Mouse (Mus musculus) thymus, postnatal 10 days (tissue): ENCODE data around the gene Rdh1.
"Not testable (repeated sequence)": the region's sequence is repeated elsewhere in the genome, so short reads cannot be mapped to it uniquely, and the experiment has no call there.

Experiments used
- DNase-seq, 2 experiments: peaks; one replicate each; pipeline ENCODE4 v3.0.0; 2021; ENCODE audit warnings: low spot score in 2 of 2

Rdh1 gene

DNA sequence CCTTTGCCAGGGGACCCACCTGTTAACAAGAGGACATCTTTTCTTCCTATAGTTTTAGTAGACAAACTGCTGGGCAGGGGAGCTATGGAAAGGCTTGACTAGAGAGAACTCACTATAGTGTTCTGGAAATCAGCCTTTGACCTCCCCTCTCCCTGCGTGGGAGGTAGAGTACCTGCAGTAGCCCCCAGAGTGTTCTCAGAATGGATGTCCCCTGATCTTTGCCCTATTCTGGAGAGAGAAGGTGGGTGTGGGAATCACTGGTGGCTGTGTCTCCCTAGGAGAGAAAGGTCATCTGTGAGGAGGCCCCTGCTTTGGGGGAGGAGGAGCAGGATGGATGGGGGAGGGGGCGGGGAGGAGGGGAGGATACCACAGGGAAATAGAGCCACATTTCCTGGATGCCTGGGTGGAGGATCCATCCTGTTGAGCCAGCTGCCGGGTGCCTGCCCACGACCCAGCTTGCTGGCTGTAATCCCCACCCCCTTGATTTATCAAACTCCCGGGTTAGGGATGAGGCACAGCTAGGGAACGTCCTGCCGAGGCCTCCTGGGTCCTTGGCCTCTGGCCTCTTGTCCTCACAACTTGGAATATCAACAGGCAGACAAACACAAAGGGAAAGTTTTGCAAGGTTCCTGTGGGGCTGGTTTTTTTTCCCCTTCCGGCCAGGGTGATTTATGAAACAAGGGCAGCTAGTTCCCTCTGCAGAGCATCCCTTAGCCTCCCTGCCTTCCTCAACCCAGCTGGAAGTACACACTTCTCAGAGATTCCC lies 10.5 kb upstream of the Rdh1 start:
- DNase-seq: no peak

DNA sequence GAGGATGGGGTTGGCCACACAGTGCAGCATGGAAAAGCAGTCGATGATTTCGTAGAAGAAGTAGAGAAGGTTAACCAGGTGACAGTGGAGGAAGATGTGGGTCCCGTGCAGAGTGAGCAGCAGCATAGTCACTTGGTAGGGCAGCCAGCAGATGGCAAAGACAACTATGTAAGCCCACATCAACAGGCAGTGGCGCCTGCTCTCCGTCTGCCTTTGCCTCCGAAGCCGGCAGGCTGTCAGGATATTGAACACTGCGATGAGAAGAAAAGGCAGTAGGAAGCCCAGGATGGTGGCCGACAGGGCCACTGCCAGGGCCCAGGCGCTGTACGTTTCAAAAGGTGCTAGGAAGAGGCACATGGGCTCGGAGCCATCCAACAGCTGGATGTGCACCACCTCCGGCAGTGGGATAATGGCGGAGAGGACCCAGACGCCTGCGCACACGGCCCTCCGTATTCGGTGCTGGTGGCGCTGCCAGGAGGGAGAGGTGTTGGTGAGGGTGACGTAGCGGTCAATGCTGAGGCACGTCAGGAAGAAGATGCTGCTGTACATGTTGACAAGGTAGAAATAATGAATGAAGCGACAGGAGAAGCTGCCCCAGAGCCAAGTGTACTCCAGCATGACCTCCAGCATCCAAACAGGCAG lies 9.3 kb upstream of the Rdh1 start:
- DNase-seq: no peak

DNA sequence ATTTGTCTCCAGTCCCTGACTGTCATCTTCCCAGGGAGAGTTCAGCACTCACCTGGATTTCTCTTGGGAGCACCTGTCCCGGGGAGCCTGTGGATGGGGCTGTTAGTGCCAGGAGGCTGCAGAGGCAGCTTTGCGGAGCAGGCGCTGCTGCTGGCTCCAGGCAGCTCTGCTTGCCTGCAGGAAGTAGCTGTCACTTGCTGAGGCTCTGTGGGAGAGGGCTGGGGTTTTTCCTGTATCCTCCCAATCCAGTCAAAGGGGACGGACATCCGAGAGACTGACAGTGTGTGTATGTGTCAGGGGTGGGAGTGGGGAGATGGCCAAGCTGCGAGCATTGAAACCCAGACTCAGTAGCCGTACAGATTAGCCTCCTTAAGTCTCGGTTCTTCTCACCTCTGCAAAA lies 8.0 kb upstream of the Rdh1 start, which contains the start of gene Gpr182:
TSS of gene Gpr182 (minus strand) at position 185 of the 400 bp plus-strand sequence.
- no peak for DNase-seq

DNA sequence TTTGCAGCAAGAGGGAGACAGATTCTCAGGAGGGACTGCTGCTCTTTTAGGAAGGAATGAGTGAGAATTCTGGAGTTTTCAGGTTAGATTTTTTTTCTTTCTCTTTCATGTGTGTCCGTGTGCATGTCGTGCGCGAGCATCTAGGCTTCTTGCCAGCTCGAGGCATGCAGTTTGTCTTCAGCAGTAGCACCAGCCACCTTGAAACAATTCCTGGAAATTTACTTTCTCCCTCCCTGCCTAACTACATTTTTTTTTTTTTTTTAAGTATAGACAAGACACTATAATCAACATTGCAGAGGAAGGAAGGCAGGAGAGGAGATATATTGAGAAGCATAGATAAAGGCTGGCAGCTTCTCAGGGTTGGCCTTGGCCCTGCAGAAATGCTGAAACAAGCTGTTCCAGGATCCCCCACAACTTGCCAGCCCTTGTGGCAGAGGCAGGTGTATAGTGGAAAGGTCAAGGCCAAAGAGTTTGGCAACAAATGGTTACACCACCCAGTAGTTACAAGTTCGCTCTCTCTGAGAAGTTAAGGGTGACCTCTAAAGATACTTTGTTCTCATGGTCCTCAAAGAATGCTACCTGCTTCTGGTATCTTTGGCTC lies 4.9 kb upstream of the Rdh1 start:
- DNase-seq: no peak

DNA sequence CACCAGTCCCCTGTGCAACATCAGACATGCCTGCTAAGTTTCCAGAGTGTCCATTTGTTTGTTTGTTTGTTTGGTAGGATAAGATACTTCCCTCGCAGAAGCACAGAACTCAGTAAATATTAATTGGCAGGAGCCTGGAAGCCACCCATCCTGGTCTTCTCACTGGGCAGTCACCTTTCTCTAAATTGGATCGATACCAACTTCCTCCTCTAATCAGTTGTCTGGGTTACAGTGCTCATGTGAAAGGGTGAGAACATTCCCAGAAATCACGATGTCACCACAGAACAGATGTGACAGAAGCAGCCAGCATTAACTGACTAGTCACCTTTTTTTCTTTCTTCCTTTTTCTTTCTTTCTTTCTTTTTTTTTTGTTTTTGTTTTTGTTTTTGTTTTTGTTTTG lies 4.3 kb upstream of the Rdh1 start:
- no peak for DNase-seq

DNA sequence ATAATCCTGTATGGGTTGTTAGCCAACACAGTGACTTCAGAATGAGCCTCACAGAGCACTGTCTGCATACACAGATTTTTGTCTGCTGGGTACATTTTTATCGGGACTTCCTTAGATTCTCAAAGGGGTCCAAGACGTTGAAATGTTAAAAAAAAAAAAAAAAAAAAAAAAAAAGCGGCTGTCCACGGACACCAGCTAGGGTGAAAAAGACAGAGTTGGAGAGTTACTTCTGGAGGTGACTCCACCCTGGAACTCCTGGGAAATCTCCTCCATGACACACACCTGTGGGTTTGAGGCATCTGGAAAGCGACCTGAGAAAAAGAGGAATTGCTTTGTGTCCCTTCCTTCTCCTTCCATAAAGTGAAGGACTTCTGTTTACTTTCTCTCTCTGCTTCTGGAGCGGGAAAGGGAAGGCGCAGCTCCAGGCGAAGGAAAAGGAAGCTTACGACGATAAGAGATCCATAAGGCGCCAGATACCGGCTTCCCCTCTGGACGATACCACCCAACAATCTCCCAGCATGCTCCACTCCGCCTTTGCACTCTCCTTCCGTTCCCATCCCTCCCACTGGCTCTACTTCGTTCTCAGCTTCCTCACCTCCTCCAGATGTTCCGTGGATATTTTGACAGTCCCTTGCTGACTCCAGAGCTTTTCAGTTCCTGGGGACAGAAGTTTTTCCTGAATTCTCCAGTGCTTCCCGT lies 3.6 kb upstream of the Rdh1 start:
- no peak for DNase-seq

DNA sequence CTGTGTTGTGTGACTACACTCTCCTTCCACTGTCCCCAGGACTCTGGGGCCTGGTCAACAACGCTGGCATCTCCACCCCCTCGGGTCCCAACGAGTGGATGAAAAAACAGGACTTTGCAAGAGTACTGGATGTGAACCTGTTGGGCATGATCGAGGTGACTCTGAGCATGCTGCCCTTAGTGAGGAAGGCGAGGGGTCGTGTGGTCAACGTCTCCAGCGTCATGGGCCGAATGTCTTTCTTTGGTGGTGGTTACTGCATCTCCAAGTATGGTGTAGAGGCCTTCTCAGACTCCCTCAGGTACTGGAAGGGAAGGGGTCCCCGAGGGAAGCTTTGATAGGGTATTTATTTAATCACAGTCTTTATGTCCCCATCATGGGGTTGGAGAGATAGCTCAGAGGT lies 3.4 kb downstream of the Rdh1 start:
- DNase-seq: peak in 1 of 2 experiments; percentile 2

DNA sequence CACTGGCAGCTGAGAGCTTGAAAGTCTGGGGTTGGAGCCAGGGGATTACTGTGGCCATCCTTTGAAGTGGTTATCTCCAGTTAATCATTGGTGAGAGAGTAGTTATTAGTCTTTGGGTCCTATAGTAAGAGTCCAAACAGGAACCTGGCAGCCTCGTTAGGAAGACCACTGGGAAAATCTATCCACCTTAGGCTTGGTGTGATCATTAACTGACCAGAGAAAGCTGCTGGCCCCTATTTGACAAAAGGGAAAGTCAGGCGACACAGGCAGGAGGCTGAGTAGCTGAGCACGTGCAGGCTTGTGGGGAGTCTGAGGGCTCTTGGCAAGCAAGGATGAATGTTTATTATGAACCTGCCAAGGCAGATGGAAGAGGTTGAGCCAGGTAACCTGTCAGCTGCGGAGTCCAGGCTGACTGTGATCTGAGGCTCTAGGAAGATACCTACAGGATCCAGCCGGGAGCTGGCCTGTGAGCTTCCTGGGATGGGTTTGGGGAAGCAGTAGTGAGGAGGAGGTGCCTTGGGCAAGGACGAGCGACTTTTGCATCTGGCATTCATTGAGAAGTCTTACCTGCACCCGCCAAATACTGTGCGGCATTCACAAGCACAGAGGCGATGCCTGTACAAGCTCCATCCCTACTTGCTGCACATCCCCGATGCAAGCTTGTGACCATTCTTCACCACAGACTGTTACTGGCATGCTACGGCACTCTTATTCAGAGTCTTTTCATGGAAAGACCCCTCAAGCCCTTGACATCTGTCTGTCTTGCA lies 4.6 kb downstream of the Rdh1 start:
- DNase-seq: no peak

DNA sequence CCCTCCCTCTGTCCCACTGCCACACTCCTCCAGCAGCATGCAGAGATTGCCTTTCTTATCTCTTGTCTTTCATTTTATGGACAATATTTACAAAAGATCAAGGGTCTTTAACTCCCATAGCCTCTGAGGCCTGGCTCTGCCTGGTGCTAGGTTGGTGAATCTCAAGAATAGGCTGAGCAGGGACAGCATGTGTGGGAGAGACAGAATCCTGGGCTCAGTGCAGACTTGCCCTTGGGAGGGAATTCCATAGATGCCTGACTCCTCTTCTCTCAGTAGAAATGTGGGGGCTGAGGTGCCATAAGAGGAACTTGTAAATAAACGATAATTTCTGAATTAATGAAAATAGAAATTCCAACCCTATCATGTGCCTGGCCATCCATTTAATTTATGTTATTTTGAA lies 7.0 kb downstream of the Rdh1 start:
- no peak for DNase-seq

DNA sequence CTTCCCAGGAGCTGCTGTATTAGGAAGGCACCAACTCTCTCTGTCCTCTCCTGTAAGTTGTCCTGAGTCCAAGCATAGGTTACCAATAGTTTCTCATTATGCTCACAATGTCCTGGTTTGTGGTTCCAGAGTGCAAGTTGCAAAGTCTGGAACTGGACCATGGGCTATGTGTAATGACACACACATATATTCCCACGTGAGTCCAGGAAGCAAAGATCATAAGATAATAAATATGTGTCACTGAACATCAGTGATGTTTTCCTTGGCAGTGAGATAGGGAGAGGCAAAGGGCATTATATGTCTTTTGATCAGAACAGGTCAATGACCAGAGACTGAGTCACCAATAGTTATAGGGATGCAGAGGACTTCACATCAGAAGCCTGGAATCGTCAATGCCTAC lies 16.5 kb downstream of the Rdh1 start, which contains the start of gene Rdh9:
TSS of gene Rdh9 (plus strand) at position 376 of the 400 bp plus-strand sequence.
- no peak for DNase-seq

DNA sequence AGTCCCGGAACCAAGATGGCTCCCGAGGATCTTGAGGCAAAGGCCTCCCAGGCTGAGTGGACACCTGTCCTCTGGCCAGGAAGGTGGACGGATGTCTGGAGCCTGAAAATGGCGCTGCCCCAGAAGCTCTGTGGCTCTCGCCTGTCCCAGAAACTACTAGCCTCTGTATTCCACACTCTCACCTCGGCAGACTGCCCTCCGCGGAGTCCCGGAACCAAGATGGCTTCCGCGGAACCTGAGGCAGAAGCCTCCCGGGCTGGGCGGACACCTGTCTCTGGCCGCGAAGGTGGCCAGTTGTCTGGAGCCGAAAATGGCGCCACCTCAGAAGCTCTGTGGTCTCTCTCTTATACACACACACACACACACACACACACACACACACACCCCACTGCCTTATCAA lies 22.8 kb downstream of the Rdh1 start:
- not testable (repeated sequence) for DNase-seq

DNA sequence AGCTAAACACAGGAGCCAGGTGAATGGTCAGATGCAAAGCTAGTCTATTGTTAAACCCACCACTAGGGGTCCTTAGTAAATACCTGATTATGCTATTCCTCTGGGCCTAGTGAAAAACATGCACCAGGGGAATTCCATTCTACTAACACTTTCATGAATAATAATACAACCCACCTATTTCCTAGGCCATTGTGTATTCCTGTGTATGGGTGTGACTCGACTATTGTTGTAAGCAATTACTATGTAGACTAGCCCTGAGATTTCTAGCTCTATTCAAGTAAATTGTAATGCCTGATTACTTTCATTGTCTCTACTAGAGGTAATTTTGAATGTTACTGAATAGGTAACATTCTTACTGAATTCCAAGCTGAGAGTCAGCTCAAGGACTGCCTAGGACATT lies 25.9 kb downstream of the Rdh1 start:
- DNase-seq: not testable (repeated sequence)

DNA sequence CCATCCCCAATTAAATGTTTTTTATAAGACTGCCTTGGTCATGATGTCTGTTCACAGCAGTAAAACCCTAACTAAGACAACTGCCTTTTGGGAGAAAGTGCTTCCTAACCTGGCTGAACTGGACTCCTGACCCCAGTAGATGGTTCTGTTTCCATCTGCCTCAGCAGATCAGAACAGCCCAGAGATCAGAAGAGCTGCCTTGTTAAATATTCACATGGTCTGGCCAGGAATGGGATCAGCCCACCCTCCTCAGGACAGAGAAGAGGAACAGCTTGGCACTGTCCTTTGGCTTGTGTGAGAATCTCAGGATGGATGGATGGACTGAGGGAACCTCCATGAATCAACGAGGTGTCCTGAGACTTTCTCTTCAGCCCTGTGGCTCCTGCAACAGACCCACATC lies 39.8 kb downstream of the Rdh1 start:
- no peak for DNase-seq

DNA sequence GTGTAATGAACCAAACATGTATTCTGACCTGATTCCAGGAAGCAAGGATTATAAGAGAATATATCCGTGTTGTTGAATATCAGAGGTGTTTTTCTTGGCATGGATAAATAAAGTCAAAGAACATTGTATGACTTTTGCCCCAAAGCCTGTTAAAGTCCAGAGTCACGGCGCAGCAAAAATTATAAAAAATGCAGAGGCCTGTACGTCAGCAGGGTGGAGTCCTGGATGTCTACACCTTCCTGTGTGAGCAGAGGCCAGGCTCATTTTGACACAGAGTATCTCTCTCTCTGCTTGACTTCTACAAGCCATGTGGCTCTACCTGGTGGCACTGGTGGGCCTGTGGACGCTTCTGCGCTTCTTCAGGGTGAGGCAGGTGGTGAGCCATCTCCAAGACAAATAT lies 41.4 kb downstream of the Rdh1 start, which contains the start of gene Rdh16:
TSS of gene Rdh16 (plus strand) at position 262 of the 400 bp plus-strand sequence.
- no peak for DNase-seq

DNA sequence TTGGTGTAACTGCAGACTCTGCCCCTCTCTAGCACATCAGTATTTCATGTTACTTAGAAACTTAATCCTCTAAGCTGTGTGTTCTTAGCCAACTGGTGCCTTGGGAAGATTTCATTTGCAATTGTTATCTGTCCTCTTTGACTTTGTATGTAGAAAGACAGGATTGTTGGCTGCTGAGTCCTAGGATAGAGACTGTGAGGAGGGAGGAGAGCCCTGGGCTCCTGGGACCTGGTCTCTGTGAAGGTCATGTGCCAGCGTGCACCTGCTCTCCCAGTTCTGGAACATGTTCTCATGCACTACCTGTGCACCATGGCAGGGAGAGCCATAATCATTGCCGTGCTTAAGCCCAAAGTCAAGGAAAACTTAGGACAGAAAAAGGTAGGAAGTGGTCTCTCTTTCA lies 42.1 kb downstream of the Rdh1 start:
- no peak for DNase-seq

DNA sequence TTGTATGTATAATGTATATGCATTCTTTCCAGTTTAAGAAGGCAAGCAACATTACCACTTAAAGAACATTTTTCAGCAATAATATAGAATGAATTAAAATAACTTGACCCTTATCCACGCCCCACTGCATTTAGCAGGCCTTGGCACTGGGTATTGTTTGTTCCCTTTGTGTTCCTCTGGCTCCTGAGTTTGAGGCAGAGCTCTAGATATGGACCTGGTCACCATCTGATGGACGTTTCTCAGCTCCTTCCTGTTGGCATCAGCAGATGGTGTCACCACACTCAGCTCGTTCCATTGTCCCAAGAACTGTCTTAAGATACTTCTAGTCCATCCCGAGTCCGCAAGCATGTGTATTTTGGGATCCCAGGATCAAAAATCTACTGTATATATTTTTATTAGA lies 42.7 kb downstream of the Rdh1 start:
- DNase-seq: no peak

DNA sequence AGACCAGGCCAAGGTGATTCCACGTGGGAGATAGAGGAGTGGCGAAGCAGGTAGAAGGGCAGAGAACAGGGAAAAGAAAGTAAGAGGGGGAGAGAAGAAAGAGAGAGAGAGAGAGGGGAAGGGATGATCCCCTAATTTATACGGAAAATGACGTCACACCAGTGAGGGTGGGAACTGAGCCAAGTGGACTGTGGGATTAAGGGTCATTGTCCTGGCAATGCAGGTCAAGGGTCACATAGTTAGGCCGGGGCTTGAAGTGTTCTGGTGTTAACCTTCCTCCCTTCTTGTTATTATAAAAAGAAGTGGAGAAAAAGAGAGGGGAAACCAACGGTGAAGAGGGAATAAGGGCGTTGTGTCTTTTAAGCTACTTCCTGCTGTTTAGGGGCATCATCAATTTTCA lies 44.9 kb downstream of the Rdh1 start:
- DNase-seq: no peak

DNA sequence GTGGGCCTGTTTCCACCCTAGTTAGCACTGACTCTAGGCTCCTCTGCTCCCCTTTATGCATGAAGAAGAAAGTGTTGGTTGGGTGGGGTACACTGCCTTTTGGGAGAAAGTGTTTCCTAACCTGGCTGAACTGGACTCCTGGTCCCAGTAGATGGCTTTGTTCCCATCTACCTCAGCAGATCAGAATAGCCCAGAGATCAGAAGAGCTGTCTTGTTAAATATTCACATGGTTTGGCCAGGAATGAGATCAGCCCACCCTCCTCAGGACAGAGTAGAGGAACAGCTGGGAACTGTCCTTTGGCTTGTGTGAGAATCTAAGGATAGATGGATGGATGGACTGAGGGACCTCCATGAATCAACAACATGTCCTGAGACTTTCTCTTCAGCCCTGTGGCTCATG lies 56.4 kb downstream of the Rdh1 start:
- DNase-seq: no peak

DNA sequence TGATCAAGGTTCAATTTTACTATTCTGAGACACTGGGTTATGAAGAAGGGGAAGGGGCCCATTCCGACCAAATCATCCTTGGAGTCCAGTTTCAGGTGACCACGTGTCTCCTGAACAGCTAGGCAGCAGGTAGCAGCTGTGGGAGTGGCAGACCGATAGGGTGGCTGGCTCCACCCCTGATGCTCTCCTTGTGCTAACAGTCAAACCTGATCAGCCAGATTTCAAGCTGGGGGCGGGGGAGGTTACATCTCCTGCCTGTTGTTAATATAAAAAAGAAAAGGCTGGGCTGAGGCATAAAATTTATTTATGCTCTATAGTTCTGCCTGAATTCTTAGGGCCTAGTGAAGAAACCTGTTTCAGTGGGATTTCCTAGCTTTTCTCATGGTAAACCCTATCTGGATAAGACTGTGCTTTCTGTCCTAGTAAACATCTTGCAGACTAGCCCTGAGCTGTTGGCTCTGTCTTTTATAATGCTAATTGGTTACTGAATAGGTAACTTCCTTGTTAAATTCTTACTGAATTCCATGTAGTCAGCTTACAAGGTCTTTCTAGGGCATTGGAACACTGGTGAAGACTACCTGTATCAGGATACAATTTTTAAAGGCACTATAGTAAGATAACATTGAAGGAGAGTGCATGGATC lies 57.9 kb downstream of the Rdh1 start:
- not testable (repeated sequence) for DNase-seq
